Mouse (Mus musculus): ENCODE measurements at regions not wholly inside any gene's neighbourhood (a gene's known extent, or its start where the extent isn't known, plus 50 kb on each side); places are given as distances from the start of the nearest gene placed in this dataset.
A peak's percentile ranks its signal among the peaks of the same experiment; 100 is the strongest.

- intact Hi-C loops (cut with DNase I), result no loop called here
- DNase-seq (ENCODE audit: low spot score), result no peak
Observed at GRCm38 (mm10) chr17:62423476-62424385, 457.4 kb downstream of the Efna5 start.

- intact Hi-C loops (cut with DNase I), result loop anchor here (10.0 kb wide), 1 partner anchor 237 kb away; no protein-coding TSS in a partner anchor
- no peak for DNase-seq (ENCODE audit: low spot score)
Observed at GRCm38 (mm10) chr17:62417584-62417983, 463.5 kb downstream of the Efna5 start.

- intact Hi-C loops (cut with DNase I), result loop anchor here (10.0 kb wide), 1 partner anchor 240 kb away; no protein-coding TSS in a partner anchor
- peak; percentile 49 for DNase-seq (ENCODE audit: low spot score)
Observed at GRCm38 (mm10) chr17:62415152-62415551, 466.0 kb downstream of the Efna5 start.

GRCm38 (mm10) chr17:62412666-62413180 lies 468.4 kb downstream of the Efna5 start:
- DNase-seq (ENCODE audit: low spot score), result peak; percentile 3
- intact Hi-C loops (cut with DNase I), result loop anchor here (10.0 kb wide), 1 partner anchor 242 kb away; no protein-coding TSS in a partner anchor

GRCm38 (mm10) chr17:62403739-62404138 lies 477.4 kb downstream of the Efna5 start:
- no peak for DNase-seq (ENCODE audit: low spot score)
- intact Hi-C loops (cut with DNase I), result no loop called here

- no peak for DNase-seq (ENCODE audit: low spot score)
- intact Hi-C loops (cut with DNase I), result no loop called here
Observed at GRCm38 (mm10) chr17:62393355-62394006, 487.6 kb downstream of the Efna5 start.

GRCm38 (mm10) chr17:62384053-62384452 lies 497.1 kb downstream of the Efna5 start:
- no peak for DNase-seq (ENCODE audit: low spot score)
- intact Hi-C loops (cut with DNase I), result no loop called here

GRCm38 (mm10) chr17:62378868-62379417 lies 502.2 kb downstream of the Efna5 start:
- intact Hi-C loops (cut with DNase I), result no loop called here
- no peak for DNase-seq (ENCODE audit: low spot score)

- intact Hi-C loops (cut with DNase I), result no loop called here
- DNase-seq (ENCODE audit: low spot score), result no peak
Observed at GRCm38 (mm10) chr17:62369100-62369499, 512.0 kb downstream of the Efna5 start.

- intact Hi-C loops (cut with DNase I), result no loop called here
- DNase-seq (ENCODE audit: low spot score), result no peak
Observed at GRCm38 (mm10) chr17:62367937-62368336, 513.2 kb downstream of the Efna5 start.

GRCm38 (mm10) chr17:62358323-62358722 lies 522.8 kb downstream of the Efna5 start:
- no peak for DNase-seq (ENCODE audit: low spot score)
- intact Hi-C loops (cut with DNase I), result no loop called here

GRCm38 (mm10) chr17:62337890-62338557 lies 543.1 kb downstream of the Efna5 start:
- no peak for DNase-seq (ENCODE audit: low spot score)
- intact Hi-C loops (cut with DNase I), result no loop called here

GRCm38 (mm10) chr17:62330226-62330625 lies 550.9 kb downstream of the Efna5 start:
- no peak for DNase-seq (ENCODE audit: low spot score)
- intact Hi-C loops (cut with DNase I), result no loop called here

GRCm38 (mm10) chr17:62326844-62327243 lies 554.3 kb downstream of the Efna5 start:
- intact Hi-C loops (cut with DNase I), result no loop called here
- DNase-seq (ENCODE audit: low spot score), result no peak

GRCm38 (mm10) chr17:62319033-62319432 lies 562.1 kb downstream of the Efna5 start:
- no peak for DNase-seq (ENCODE audit: low spot score)
- intact Hi-C loops (cut with DNase I), result no loop called here

- intact Hi-C loops (cut with DNase I), result no loop called here
- DNase-seq (ENCODE audit: low spot score), result no peak
Observed at GRCm38 (mm10) chr17:62310059-62310458, 571.1 kb downstream of the Efna5 start.

GRCm38 (mm10) chr17:62307111-62307510 lies 574.0 kb downstream of the Efna5 start:
- intact Hi-C loops (cut with DNase I), result no loop called here
- no peak for DNase-seq (ENCODE audit: low spot score)

- no peak for DNase-seq (ENCODE audit: low spot score)
- intact Hi-C loops (cut with DNase I), result no loop called here
Observed at GRCm38 (mm10) chr17:62306524-62306923, 574.6 kb downstream of the Efna5 start.

GRCm38 (mm10) chr17:62305140-62305539 lies 576.0 kb downstream of the Efna5 start:
- DNase-seq (ENCODE audit: low spot score), result no peak
- intact Hi-C loops (cut with DNase I), result no loop called here

GRCm38 (mm10) chr17:62304073-62304472 lies 577.0 kb downstream of the Efna5 start:
- intact Hi-C loops (cut with DNase I), result no loop called here

More at GRCm38 (mm10) chr17:62304073-62304472, 577.0 kb downstream of the Efna5 start:
- no peak for DNase-seq (ENCODE audit: low spot score)
